Mouse (Mus musculus) testis, adult 2 months (tissue): ENCODE data around the gene Mipol1.

Experiments
- CTCF ChIP-seq: fragments of 200-500 bp; IDR thresholded peaks from 2 replicates; pipeline ENCODE4 v1.5.1; 2012; ENCODE audit warnings: low read depth, mild to moderate bottlenecking, inconsistent platforms, low read length, moderate library complexity; ENCODE audit not compliant: control insufficient read depth, insufficient read depth, insufficient replicate concordance
- POLR2A ChIP-seq: fragments of 200-500 bp; IDR thresholded peaks from 2 replicates; pipeline ENCODE4 v1.6.1; 2012; ENCODE audit warnings: low read depth, mild to moderate bottlenecking, inconsistent platforms, low read length, moderate library complexity; ENCODE audit not compliant: control insufficient read depth

DNA sequence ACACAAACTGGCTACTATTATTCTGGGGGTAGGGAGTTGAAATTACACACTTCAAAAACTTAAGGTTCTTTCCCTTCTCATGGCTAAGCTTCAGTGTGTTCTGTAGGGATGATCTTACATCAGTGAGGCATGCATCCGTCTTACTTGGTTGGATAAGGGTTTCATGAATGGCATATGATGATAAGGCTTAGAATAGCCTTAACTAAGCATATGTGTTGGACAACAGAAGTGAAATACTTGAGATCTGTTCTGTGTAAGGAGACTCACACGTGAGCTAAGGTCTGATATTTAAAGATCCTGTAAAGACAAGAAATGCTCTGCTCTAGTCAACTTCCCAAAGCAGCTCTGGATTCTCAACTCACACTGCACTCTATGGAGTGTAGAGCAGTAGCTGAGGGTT lies 44.1 kb upstream of the Mipol1 start:
- no peak for TF ChIP-seq POLR2A
- TF ChIP-seq CTCF = no peak
